Mouse (Mus musculus): ENCODE data around the gene Ssbp2.

DNA sequence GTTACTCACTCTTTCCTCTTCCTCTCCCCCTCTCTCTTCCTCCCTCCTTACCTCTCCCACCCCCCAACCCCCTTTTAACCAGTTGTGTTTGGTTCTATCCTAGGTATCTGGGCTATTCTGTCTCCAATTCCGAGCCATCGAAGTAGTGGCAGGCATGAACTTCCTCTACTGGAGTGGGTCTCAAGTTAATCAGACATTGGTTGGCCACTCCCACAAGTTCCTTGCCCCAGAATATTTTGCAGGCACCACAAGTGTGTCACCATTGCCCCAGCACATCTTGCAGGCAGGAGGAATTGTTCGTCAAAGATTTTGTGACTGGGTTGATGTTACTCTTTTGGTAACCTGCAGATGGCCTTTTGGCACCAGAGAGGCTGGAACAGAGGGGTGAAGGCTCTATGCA, 160.5 kb downstream of the Ssbp2 start:
- TF ChIP-seq CTCF (conservative IDR thresholded peaks at IDR 0.05; ENCODE audit: insufficient read depth, insufficient read length, low read depth, low read length) (no peak), POLR2A (IDR thresholded peaks at IDR 0.05; ENCODE audit: low read depth, low read length) (no peak)

Measured in kidney, adult 2 months (tissue).